Mouse (Mus musculus): ENCODE data around the gene Runx1. TPM values are rescaled to one million over a fixed set of nuclear protein-coding genes. Genes with fewer than 3 reads are reported as not detected.

Runx1 gene
- polyA plus RNA-seq, 2 experiments: 3.0 to 4.4 TPM

GRCm38 (mm10) chr16:92865314-92865713 is 39.4 kb upstream of the Runx1 start:
- no peaks in the 10 kb centered on the region for H3K36me3 ChIP-seq (replicated peaks; ENCODE audit: control insufficient read depth, insufficient read depth, low read depth)
- ATAC-seq (ENCODE audit: insufficient read depth) (no peak), DNase-seq (ENCODE audit: low read depth in 3 of 3, low spot score in 3 of 3) (no peak)
- no peak overlapping the region for H3K4me3 ChIP-seq (ENCODE audit: insufficient read depth in 1 of 2, low read depth in 2 of 2, low read length in 2 of 2)
- no peaks in the 10 kb centered on the region for H3K9me3 ChIP-seq (ENCODE audit: control insufficient read depth, low read length)
- no peak overlapping the region for H3K4me2 ChIP-seq (ENCODE audit: low read depth)
- TF ChIP-seq EP300 (IDR thresholded peaks at IDR 0.05; ENCODE audit: low read depth): no peak
- TF ChIP-seq CTCF (IDR thresholded peaks at IDR 0.05; ENCODE audit: low read depth): no peak
- H3K27me3 ChIP-seq (ENCODE audit: control insufficient read depth, insufficient read depth, low read length): no peaks in the 10 kb centered on the region
- no peak overlapping the region for H3K27ac ChIP-seq
- peaks cover 0 to 6% of the 10 kb centered on the region in 2 experiments; a peak in 2 of 4 replicates for H3K4me1 ChIP-seq (replicated peaks; ENCODE audit: control insufficient read depth in 2 of 2, insufficient read depth in 2 of 2, low read length in 1 of 2)
- WGBS (ENCODE audit: insufficient replicate concordance): 73% methylated on average over 3 of the region's 3 CpGs
- no peak overlapping the region for H3K9ac ChIP-seq (replicated peaks)

GRCm38 (mm10) chr16:92864191-92864590 is 38.2 kb upstream of the Runx1 start:
- 42% methylated on average over 2 of the region's 2 CpGs for WGBS (ENCODE audit: insufficient replicate concordance)
- Histone ChIP-seq H3K9ac (replicated peaks) (no peak overlapping the region), H3K36me3 (replicated peaks; ENCODE audit: control insufficient read depth, insufficient read depth, low read depth) (no peaks in the 10 kb centered on the region), H3K4me1 (replicated peaks; ENCODE audit: control insufficient read depth in 2 of 2, insufficient read depth in 2 of 2, low read length in 1 of 2) (peaks cover 0 to 6% of the 10 kb centered on the region in 2 experiments; a peak in 2 of 4 replicates), H3K27ac (no peak overlapping the region), H3K4me2 (ENCODE audit: low read depth) (no peak overlapping the region), H3K4me3 (ENCODE audit: insufficient read depth in 1 of 2, low read depth in 2 of 2, low read length in 2 of 2) (no peak overlapping the region), H3K27me3 (ENCODE audit: control insufficient read depth, insufficient read depth, low read length) (no peaks in the 10 kb centered on the region), H3K9me3 (ENCODE audit: control insufficient read depth, low read length) (no peaks in the 10 kb centered on the region)
- ATAC-seq (ENCODE audit: insufficient read depth): no peak
- no peak for TF ChIP-seq EP300 (IDR thresholded peaks at IDR 0.05; ENCODE audit: low read depth)
- TF ChIP-seq CTCF (IDR thresholded peaks at IDR 0.05; ENCODE audit: low read depth): no peak
- peak in 1 of 3 experiments; percentile 29 for DNase-seq (ENCODE audit: low read depth in 3 of 3, low spot score in 3 of 3)

- Histone ChIP-seq H3K4me2 (ENCODE audit: low read depth) (no peak overlapping the region), H3K36me3 (replicated peaks; ENCODE audit: control insufficient read depth, insufficient read depth, low read depth) (no peaks in the 10 kb centered on the region), H3K9me3 (ENCODE audit: control insufficient read depth, low read length) (no peaks in the 10 kb centered on the region), H3K4me3 (ENCODE audit: insufficient read depth in 1 of 2, low read depth in 2 of 2, low read length in 2 of 2) (no peak overlapping the region), H3K9ac (replicated peaks) (no peak overlapping the region), H3K27me3 (ENCODE audit: control insufficient read depth, insufficient read depth, low read length) (no peaks in the 10 kb centered on the region), H3K4me1 (replicated peaks; ENCODE audit: control insufficient read depth in 2 of 2, insufficient read depth in 2 of 2, low read length in 1 of 2) (peaks cover 0 to 4% of the 10 kb centered on the region in 2 experiments; a peak in 2 of 4 replicates), H3K27ac (no peak overlapping the region)
- ATAC-seq (ENCODE audit: insufficient read depth) (no peak), DNase-seq (ENCODE audit: low read depth in 3 of 3, low spot score in 3 of 3) (no peak)
- no peak for TF ChIP-seq CTCF (IDR thresholded peaks at IDR 0.05; ENCODE audit: low read depth)
- TF ChIP-seq EP300 (IDR thresholded peaks at IDR 0.05; ENCODE audit: low read depth): no peak
Observed at GRCm38 (mm10) chr16:92863179-92863578, 37.2 kb upstream of the Runx1 start.

GRCm38 (mm10) chr16:92862430-92862829 is 36.5 kb upstream of the Runx1 start:
- H3K9ac ChIP-seq (replicated peaks): no peak overlapping the region
- no peak overlapping the region for H3K27ac ChIP-seq
- TF ChIP-seq CTCF (IDR thresholded peaks at IDR 0.05; ENCODE audit: low read depth) (no peak), EP300 (IDR thresholded peaks at IDR 0.05; ENCODE audit: low read depth) (no peak)
- no peak overlapping the region for H3K4me3 ChIP-seq (ENCODE audit: insufficient read depth in 1 of 2, low read depth in 2 of 2, low read length in 2 of 2)
- ATAC-seq (ENCODE audit: insufficient read depth): no peak
- H3K36me3 ChIP-seq (replicated peaks; ENCODE audit: control insufficient read depth, insufficient read depth, low read depth): no peaks in the 10 kb centered on the region
- no peaks in the 10 kb centered on the region for H3K27me3 ChIP-seq (ENCODE audit: control insufficient read depth, insufficient read depth, low read length)
- no peak for DNase-seq (ENCODE audit: low read depth in 3 of 3, low spot score in 3 of 3)
- H3K4me2 ChIP-seq (ENCODE audit: low read depth): no peak overlapping the region
- peaks cover 0 to under 1% of the 10 kb centered on the region in 2 experiments; a peak in 2 of 4 replicates for H3K4me1 ChIP-seq (replicated peaks; ENCODE audit: control insufficient read depth in 2 of 2, insufficient read depth in 2 of 2, low read length in 1 of 2)
- WGBS (ENCODE audit: insufficient replicate concordance): 55% methylated on average over 4 of the region's 4 CpGs
- no peaks in the 10 kb centered on the region for H3K9me3 ChIP-seq (ENCODE audit: control insufficient read depth, low read length)

- no peak overlapping the region for H3K27ac ChIP-seq
- no peaks in the 10 kb centered on the region for H3K27me3 ChIP-seq (ENCODE audit: control insufficient read depth, insufficient read depth, low read length)
- no peak for DNase-seq (ENCODE audit: low read depth in 3 of 3, low spot score in 3 of 3)
- no peak overlapping the region for H3K9ac ChIP-seq (replicated peaks)
- no peak for ATAC-seq (ENCODE audit: insufficient read depth)
- H3K36me3 ChIP-seq (replicated peaks; ENCODE audit: control insufficient read depth, insufficient read depth, low read depth): no peaks in the 10 kb centered on the region
- no peaks in the 10 kb centered on the region for H3K9me3 ChIP-seq (ENCODE audit: control insufficient read depth, low read length)
- no peak overlapping the region for H3K4me3 ChIP-seq (ENCODE audit: insufficient read depth in 1 of 2, low read depth in 2 of 2, low read length in 2 of 2)
- TF ChIP-seq CTCF (IDR thresholded peaks at IDR 0.05; ENCODE audit: low read depth) (no peak), EP300 (IDR thresholded peaks at IDR 0.05; ENCODE audit: low read depth) (no peak)
- no peaks in the 10 kb centered on the region for H3K4me1 ChIP-seq (replicated peaks; ENCODE audit: control insufficient read depth in 2 of 2, insufficient read depth in 2 of 2, low read length in 1 of 2)
- H3K4me2 ChIP-seq (ENCODE audit: low read depth): no peak overlapping the region
- 41% methylated on average over 2 of the region's 2 CpGs for WGBS (ENCODE audit: insufficient replicate concordance)
Observed at GRCm38 (mm10) chr16:92861571-92861970, 35.6 kb upstream of the Runx1 start.

Data from liver, embryonic 14.5 days (tissue).